Mouse (Mus musculus): ENCODE measurements around the gene Gnat2.
A peak's percentile ranks its signal among the peaks of the same experiment; 100 is the strongest.

Gnat2 gene

GRCm38 (mm10) chr3:108092536-108093115, at the start of gene Gnat2:
Gene Gnat2 (plus strand): TSS chr3:108092789.
- no peak for DNase-seq (ENCODE audit: low read depth, low spot score)

GRCm38 (mm10) chr3:108044394-108045140, 48.0 kb upstream of the Gnat2 start, which contains the start of gene Gstm4:
Gene Gstm4 (minus strand): TSS chr3:108044894.
- DNase-seq (ENCODE audit: low read depth, low spot score) = peak; percentile 77

- no peak for DNase-seq (ENCODE audit: low read depth, low spot score)
Measured at GRCm38 (mm10) chr3:108046944-108047655, 45.5 kb upstream of the Gnat2 start.

GRCm38 (mm10) chr3:108048306-108048705, 44.3 kb upstream of the Gnat2 start:
- DNase-seq (ENCODE audit: low read depth, low spot score) = no peak

GRCm38 (mm10) chr3:108050493-108050892, 42.1 kb upstream of the Gnat2 start:
- DNase-seq (ENCODE audit: low read depth, low spot score) = no peak

- DNase-seq (ENCODE audit: low read depth, low spot score) = peak; percentile 70
Measured at GRCm38 (mm10) chr3:108061420-108061819, 31.2 kb upstream of the Gnat2 start.

- no peak for DNase-seq (ENCODE audit: low read depth, low spot score)
Measured at GRCm38 (mm10) chr3:108062648-108063047, 29.9 kb upstream of the Gnat2 start.

- no peak for DNase-seq (ENCODE audit: low read depth, low spot score)
Measured at GRCm38 (mm10) chr3:108064672-108065071, 27.9 kb upstream of the Gnat2 start.

GRCm38 (mm10) chr3:108065551-108065950, 27.0 kb upstream of the Gnat2 start:
- DNase-seq (ENCODE audit: low read depth, low spot score) = no peak

GRCm38 (mm10) chr3:108067370-108067934, 25.1 kb upstream of the Gnat2 start:
- no peak for DNase-seq (ENCODE audit: low read depth, low spot score)

GRCm38 (mm10) chr3:108068826-108069225, 23.8 kb upstream of the Gnat2 start:
- no peak for DNase-seq (ENCODE audit: low read depth, low spot score)

- no peak for DNase-seq (ENCODE audit: low read depth, low spot score)
Measured at GRCm38 (mm10) chr3:108069231-108069870, 23.2 kb upstream of the Gnat2 start.

- DNase-seq (ENCODE audit: low read depth, low spot score) = no peak
Measured at GRCm38 (mm10) chr3:108070295-108071293, 22.0 kb upstream of the Gnat2 start.

GRCm38 (mm10) chr3:108072983-108073569, 19.5 kb upstream of the Gnat2 start:
- DNase-seq (ENCODE audit: low read depth, low spot score) = no peak

GRCm38 (mm10) chr3:108076836-108077235, 15.8 kb upstream of the Gnat2 start:
- DNase-seq (ENCODE audit: low read depth, low spot score) = no peak

- DNase-seq (ENCODE audit: low read depth, low spot score) = no peak
Measured at GRCm38 (mm10) chr3:108081681-108082080, 10.9 kb upstream of the Gnat2 start.

- DNase-seq (ENCODE audit: low read depth, low spot score) = no peak
Measured at GRCm38 (mm10) chr3:108082251-108082875, 10.2 kb upstream of the Gnat2 start.

GRCm38 (mm10) chr3:108083161-108083560, 9.4 kb upstream of the Gnat2 start:
- DNase-seq (ENCODE audit: low read depth, low spot score) = no peak

GRCm38 (mm10) chr3:108083904-108084407, 8.6 kb upstream of the Gnat2 start:
- no peak for DNase-seq (ENCODE audit: low read depth, low spot score)

All from telencephalon, adult 2 months (tissue).